Mouse (Mus musculus) common myeloid progenitor, adult 5-6 weeks (primary cell): ENCODE data around the gene Zfp526. TPM values are rescaled to one million over a fixed set of nuclear protein-coding genes. Genes with fewer than 3 reads are reported as not detected.

Experiments used
- ATAC-seq: replicated peaks from 2 replicates; pipeline ENCODE4 v1.8.0; 2016; ENCODE audit warnings: low read depth, mild to moderate bottlenecking, moderate TSS enrichment, inconsistent platforms; ENCODE audit not compliant: poor library complexity, severe bottlenecking
- total RNA-seq: library from RNA; stranded (forward); fragments of 200-1000, 187-1606 nt; gene quantifications from 2 replicates; pipeline ENCODE4 v1.2.3, GENCODE M21; 2017

The Zfp526 gene
- total RNA-seq, 1 experiment from 2014 or later = 10.2 TPM

GRCm38 (mm10) chr7:25238015-25238706, 16.9 kb downstream of the Zfp526 start:
- peak; percentile 82 for ATAC-seq

- ATAC-seq = peak; percentile 69
Observed at GRCm38 (mm10) chr7:25238829-25239623, 17.8 kb downstream of the Zfp526 start.

- ATAC-seq = no peak
Observed at GRCm38 (mm10) chr7:25240631-25241030, 19.4 kb downstream of the Zfp526 start.

- ATAC-seq = no peak
Observed at GRCm38 (mm10) chr7:25241062-25241461, 19.8 kb downstream of the Zfp526 start.

GRCm38 (mm10) chr7:25243361-25243760, 22.1 kb downstream of the Zfp526 start:
- no peak for ATAC-seq

- ATAC-seq = no peak
Observed at GRCm38 (mm10) chr7:25244562-25245369, 23.5 kb downstream of the Zfp526 start.

- no peak for ATAC-seq
Observed at GRCm38 (mm10) chr7:25246079-25246758, 25.0 kb downstream of the Zfp526 start.

GRCm38 (mm10) chr7:25246759-25247137, 25.5 kb downstream of the Zfp526 start:
- no peak for ATAC-seq

- ATAC-seq = no peak
Observed at GRCm38 (mm10) chr7:25247498-25247897, 26.3 kb downstream of the Zfp526 start.

- ATAC-seq = peak; percentile 7; the same call in 1 of the 2 replicates
Observed at GRCm38 (mm10) chr7:25248018-25248647, 26.9 kb downstream of the Zfp526 start.

- peak; percentile 7; the same call in 1 of the 2 replicates for ATAC-seq
Observed at GRCm38 (mm10) chr7:25248846-25249313, 27.7 kb downstream of the Zfp526 start.

GRCm38 (mm10) chr7:25249314-25250140, 28.3 kb downstream of the Zfp526 start:
- peak; percentile 7 for ATAC-seq

GRCm38 (mm10) chr7:25250141-25250972, 29.1 kb downstream of the Zfp526 start, which contains the start of gene Erf:
Gene Erf, minus strand, starts transcription at chr7:25250761.
- ATAC-seq = peak; percentile 62

GRCm38 (mm10) chr7:25251071-25251791, 30.0 kb downstream of the Zfp526 start:
- ATAC-seq = 0 out of 2 replicates have a peak, but pooled peaks have one; percentile 3

GRCm38 (mm10) chr7:25251822-25252221, 30.6 kb downstream of the Zfp526 start:
- ATAC-seq = no peak

GRCm38 (mm10) chr7:25261896-25262295, 40.7 kb downstream of the Zfp526 start:
- ATAC-seq = no peak
